Mouse (Mus musculus): ENCODE results near the gene 4930544D05Rik.

GRCm38 (mm10) chr11:70658521-70658920 lies 42.9 kb downstream of the 4930544D05Rik start:
- TF ChIP-seq CTCF (IDR thresholded peaks at IDR 0.05; ENCODE audit: control insufficient read depth, insufficient read depth, insufficient read length), result no peak
- no peak for TF ChIP-seq USF1 (IDR thresholded peaks at IDR 0.05; ENCODE audit: low read depth)
- TF ChIP-seq CEBPB (IDR thresholded peaks at IDR 0.05; ENCODE audit: low read depth), result no peak
- TF ChIP-seq MAX (IDR thresholded peaks at IDR 0.05), result peak; percentile 12
- TF ChIP-seq MYOG (IDR thresholded peaks at IDR 0.05; ENCODE audit: control insufficient read depth, extremely low read depth, insufficient read length), result no peak
- no peak for TF ChIP-seq FOSL1 (IDR thresholded peaks at IDR 0.05; ENCODE audit: insufficient read depth, low read length, poor library complexity, severe bottlenecking)
- peak; percentile 51 for TF ChIP-seq MYOD1 (IDR thresholded peaks at IDR 0.05; ENCODE audit: control insufficient read depth, insufficient read length, low read depth)
